Mouse (Mus musculus): ENCODE measurements at regions not wholly inside any gene's neighbourhood (a gene's known extent, or its start where the extent isn't known, plus 50 kb on each side); places are given as distances from the start of the nearest gene placed in this dataset.
"Not testable (repeated sequence)": the region's sequence is repeated elsewhere in the genome, so short reads cannot be mapped to it uniquely, and the experiment has no call there.

GRCm38 (mm10) chr2:17946047-17946446 lies 50.7 kb downstream of the H2al2a start:
- no peak for DNase-seq (ENCODE audit: low spot score)
- Histone ChIP-seq H3K9ac (ENCODE audit: low read length) (no peak overlapping the region), H3K9me3 (ENCODE audit: control insufficient read depth, low read length) (no peaks in the 10 kb centered on the region), H3K27ac (ENCODE audit: low read depth) (no peak overlapping the region), H3K4me3 (ENCODE audit: low read depth, low read length) (no peak overlapping the region), H3K4me2 (ENCODE audit: low read length) (no peak overlapping the region), H3K36me3 (ENCODE audit: control insufficient read depth, insufficient read depth, low read length) (no peaks in the 10 kb centered on the region), H3K4me1 (replicated peaks; ENCODE audit: control insufficient read depth, insufficient read depth, low read length) (peaks cover 8% of the 10 kb centered on the region; the same call in 1 of the 2 replicates), H3K27me3 (replicated peaks; ENCODE audit: control insufficient read depth, insufficient read depth, low read length) (no peaks in the 10 kb centered on the region)
- no peak for ATAC-seq (replicated peaks; ENCODE audit: low FRiP score, low TSS enrichment, low read depth)
- 63% methylated on average over 12 of the region's 12 CpGs for WGBS

- no peak overlapping the region for H3K27ac ChIP-seq (ENCODE audit: low read depth)
- H3K36me3 ChIP-seq (ENCODE audit: control insufficient read depth, insufficient read depth, low read length) = no peaks in the 10 kb centered on the region
- ATAC-seq (replicated peaks; ENCODE audit: low FRiP score, low TSS enrichment, low read depth) (no peak), DNase-seq (ENCODE audit: low spot score) (no peak)
- H3K4me1 ChIP-seq (replicated peaks; ENCODE audit: control insufficient read depth, insufficient read depth, low read length) = peaks cover 8% of the 10 kb centered on the region; the same call in 1 of the 2 replicates
- 57% methylated on average over 7 of the region's 7 CpGs for WGBS
- no peak overlapping the region for H3K4me2 ChIP-seq (ENCODE audit: low read length)
- no peak overlapping the region for H3K9ac ChIP-seq (ENCODE audit: low read length)
- no peak overlapping the region for H3K4me3 ChIP-seq (ENCODE audit: low read depth, low read length)
- no peaks in the 10 kb centered on the region for H3K27me3 ChIP-seq (replicated peaks; ENCODE audit: control insufficient read depth, insufficient read depth, low read length)
- H3K9me3 ChIP-seq (ENCODE audit: control insufficient read depth, low read length) = no peaks in the 10 kb centered on the region
Measured at GRCm38 (mm10) chr2:17945369-17945915, 51.3 kb downstream of the H2al2a start.

GRCm38 (mm10) chr2:17943506-17943905 lies 53.3 kb downstream of the H2al2a start:
- Histone ChIP-seq H3K4me1 (replicated peaks; ENCODE audit: control insufficient read depth, insufficient read depth, low read length) (peaks cover 8% of the 10 kb centered on the region; the same call in 1 of the 2 replicates), H3K36me3 (ENCODE audit: control insufficient read depth, insufficient read depth, low read length) (no peaks in the 10 kb centered on the region), H3K4me3 (ENCODE audit: low read depth, low read length) (no peak overlapping the region), H3K9ac (ENCODE audit: low read length) (no peak overlapping the region), H3K27ac (ENCODE audit: low read depth) (no peak overlapping the region), H3K27me3 (replicated peaks; ENCODE audit: control insufficient read depth, insufficient read depth, low read length) (no peaks in the 10 kb centered on the region), H3K9me3 (ENCODE audit: control insufficient read depth, low read length) (no peaks in the 10 kb centered on the region), H3K4me2 (ENCODE audit: low read length) (no peak overlapping the region)
- 87% methylated on average over 11 of the region's 11 CpGs for WGBS
- DNase-seq (ENCODE audit: low spot score) = no peak
- no peak for ATAC-seq (replicated peaks; ENCODE audit: low FRiP score, low TSS enrichment, low read depth)

- Histone ChIP-seq H3K4me3 (ENCODE audit: low read depth, low read length) (no peak overlapping the region), H3K27me3 (replicated peaks; ENCODE audit: control insufficient read depth, insufficient read depth, low read length) (no peaks in the 10 kb centered on the region), H3K9me3 (ENCODE audit: control insufficient read depth, low read length) (no peaks in the 10 kb centered on the region), H3K4me1 (replicated peaks; ENCODE audit: control insufficient read depth, insufficient read depth, low read length) (peaks cover 8% of the 10 kb centered on the region; the same call in 1 of the 2 replicates), H3K36me3 (ENCODE audit: control insufficient read depth, insufficient read depth, low read length) (no peaks in the 10 kb centered on the region), H3K27ac (ENCODE audit: low read depth) (no peak overlapping the region), H3K9ac (ENCODE audit: low read length) (no peak overlapping the region), H3K4me2 (ENCODE audit: low read length) (no peak overlapping the region)
- WGBS = 85% methylated on average over 8 of the region's 8 CpGs
- no peak for DNase-seq (ENCODE audit: low spot score)
- ATAC-seq (replicated peaks; ENCODE audit: low FRiP score, low TSS enrichment, low read depth) = no peak
Measured at GRCm38 (mm10) chr2:17942528-17943387, 54.0 kb downstream of the H2al2a start.

- Histone ChIP-seq H3K9me3 (ENCODE audit: control insufficient read depth, low read length) (no peaks in the 10 kb centered on the region), H3K36me3 (ENCODE audit: control insufficient read depth, insufficient read depth, low read length) (no peaks in the 10 kb centered on the region), H3K4me3 (ENCODE audit: low read depth, low read length) (no peak overlapping the region), H3K27ac (ENCODE audit: low read depth) (no peak overlapping the region), H3K27me3 (replicated peaks; ENCODE audit: control insufficient read depth, insufficient read depth, low read length) (no peaks in the 10 kb centered on the region), H3K4me1 (replicated peaks; ENCODE audit: control insufficient read depth, insufficient read depth, low read length) (peaks cover 8% of the 10 kb centered on the region; the same call in 1 of the 2 replicates), H3K9ac (ENCODE audit: low read length) (no peak overlapping the region), H3K4me2 (ENCODE audit: low read length) (no peak overlapping the region)
- no peak for DNase-seq (ENCODE audit: low spot score)
- no peak for ATAC-seq (replicated peaks; ENCODE audit: low FRiP score, low TSS enrichment, low read depth)
- WGBS = 83% methylated on average over 6 of the region's 6 CpGs
Measured at GRCm38 (mm10) chr2:17941921-17942320, 54.8 kb downstream of the H2al2a start.

- DNase-seq (ENCODE audit: low spot score); H3K4me1 ChIP-seq (replicated peaks; ENCODE audit: control insufficient read depth, insufficient read depth, low read length); H3K27me3 ChIP-seq (replicated peaks; ENCODE audit: control insufficient read depth, insufficient read depth, low read length); H3K4me2 ChIP-seq (ENCODE audit: low read length); ATAC-seq (replicated peaks; ENCODE audit: low FRiP score, low TSS enrichment, low read depth); H3K36me3 ChIP-seq (ENCODE audit: control insufficient read depth, insufficient read depth, low read length); H3K9ac ChIP-seq (ENCODE audit: low read length); H3K27ac ChIP-seq (ENCODE audit: low read depth); H3K9me3 ChIP-seq (ENCODE audit: control insufficient read depth, low read length); H3K4me3 ChIP-seq (ENCODE audit: low read depth, low read length): not testable (repeated sequence)
- WGBS = 59% methylated on average over 13 of the region's 16 CpGs
Measured at GRCm38 (mm10) chr2:17939857-17940848, 56.6 kb downstream of the H2al2a start.

GRCm38 (mm10) chr2:17939183-17939856 lies 57.4 kb downstream of the H2al2a start:
- no peak for DNase-seq (ENCODE audit: low spot score)
- H3K27ac ChIP-seq (ENCODE audit: low read depth) = no peak overlapping the region
- no peak overlapping the region for H3K4me2 ChIP-seq (ENCODE audit: low read length)
- H3K36me3 ChIP-seq (ENCODE audit: control insufficient read depth, insufficient read depth, low read length) = no peaks in the 10 kb centered on the region
- no peak for ATAC-seq (replicated peaks; ENCODE audit: low FRiP score, low TSS enrichment, low read depth)
- H3K4me3 ChIP-seq (ENCODE audit: low read depth, low read length) = no peak overlapping the region
- no peaks in the 10 kb centered on the region for H3K4me1 ChIP-seq (replicated peaks; ENCODE audit: control insufficient read depth, insufficient read depth, low read length)
- no peaks in the 10 kb centered on the region for H3K27me3 ChIP-seq (replicated peaks; ENCODE audit: control insufficient read depth, insufficient read depth, low read length)
- 61% methylated on average over 4 of the region's 4 CpGs for WGBS
- H3K9ac ChIP-seq (ENCODE audit: low read length) = no peak overlapping the region
- no peaks in the 10 kb centered on the region; the same call in 1 of the 2 replicates for H3K9me3 ChIP-seq (ENCODE audit: control insufficient read depth, low read length)

All from intestine, embryonic 14.5 days (tissue).